Mouse (Mus musculus) natural killer cell, adult 2 months (primary cell): Measurements from ENCODE around the gene Fam57b.

ENCODE experiments used
- DNase-seq, 2 experiments: peaks; one replicate each; pipeline ENCODE4 v3.0.0; 2022; ENCODE audit warnings: low spot score in 2 of 2

Fam57b gene

GRCm38 (mm10) chr7:126869780-126870519 is 72.5 kb downstream of the Fam57b start:
- DNase-seq, result no peak

- DNase-seq, result no peak
These were observed 73.0 kb downstream of the Fam57b start for GRCm38 (mm10) chr7:126870520-126870891.

GRCm38 (mm10) chr7:126877239-126877638 is 79.8 kb downstream of the Fam57b start:
- DNase-seq, result no peak
